Mouse (Mus musculus) B cell, adult 2 months (primary cell): Measurements from ENCODE around the gene Bcdin3d.
A peak's percentile ranks its signal among the peaks of the same experiment; 100 is the strongest.

ENCODE experiments used
- DNase-seq, 2 experiments: peaks; one replicate each; pipeline ENCODE4 v3.0.0; 2022

Bcdin3d gene

DNA sequence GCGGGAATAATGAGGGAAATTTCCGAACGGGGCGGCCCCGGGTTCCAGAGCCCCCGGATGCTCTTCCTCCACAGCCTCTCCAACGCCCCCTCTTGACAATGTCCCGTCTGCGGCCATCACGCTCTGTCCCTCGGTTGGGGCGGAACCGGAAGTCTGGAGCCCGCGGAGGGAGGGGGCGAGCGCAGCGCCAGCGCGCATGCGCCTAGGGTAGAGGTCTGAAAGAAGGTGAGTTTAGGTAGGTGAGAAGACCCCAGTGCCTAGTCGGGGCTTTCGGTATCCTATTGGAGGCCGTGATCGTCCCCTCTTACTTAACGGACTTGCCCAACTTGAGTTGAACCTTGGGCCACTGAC is at the start of gene Bcdin3d:
Bcdin3d (minus strand) TSS at position 155 of the 351 bp plus-strand sequence.
- DNase-seq: peak; percentile 92

DNA sequence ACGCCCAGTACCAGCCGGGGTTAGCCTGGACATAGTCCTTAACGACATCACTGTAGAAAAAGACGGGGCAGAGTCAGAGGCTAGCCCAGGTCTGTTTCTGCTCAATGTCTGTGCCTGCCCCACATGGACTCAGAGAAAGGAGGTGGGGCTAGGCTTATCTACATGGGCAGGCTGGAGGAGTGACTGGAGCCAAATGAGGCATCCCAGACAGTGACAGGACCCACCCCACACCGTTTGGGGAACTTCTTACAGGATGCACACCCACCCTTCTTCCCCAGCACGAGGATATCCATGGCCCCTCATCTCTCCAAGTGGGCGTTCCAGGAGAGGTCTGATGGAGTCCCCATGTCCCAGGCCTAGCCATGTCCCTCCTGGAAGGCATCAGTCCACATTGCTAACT is 45.8 kb upstream of the Bcdin3d start:
- no peak for DNase-seq

DNA sequence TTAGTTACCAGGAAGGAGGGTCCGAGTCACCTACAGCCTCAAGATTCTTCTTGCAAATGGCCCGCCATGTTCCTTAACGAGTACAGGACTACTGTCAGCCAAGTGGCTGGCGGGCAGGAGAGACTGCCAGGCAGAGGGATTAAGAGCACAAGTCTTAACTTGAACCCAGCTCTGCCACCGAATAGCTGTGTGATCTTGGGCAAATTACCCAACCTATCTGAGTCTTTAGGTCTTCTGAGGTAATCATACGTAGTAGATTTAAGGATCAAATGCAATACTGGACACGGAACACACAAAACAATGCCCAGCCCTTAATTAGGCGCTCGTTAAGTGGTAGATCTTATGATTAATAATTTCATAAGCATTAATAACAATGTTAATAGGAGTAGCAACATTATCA is 45.1 kb upstream of the Bcdin3d start:
- no peak for DNase-seq

DNA sequence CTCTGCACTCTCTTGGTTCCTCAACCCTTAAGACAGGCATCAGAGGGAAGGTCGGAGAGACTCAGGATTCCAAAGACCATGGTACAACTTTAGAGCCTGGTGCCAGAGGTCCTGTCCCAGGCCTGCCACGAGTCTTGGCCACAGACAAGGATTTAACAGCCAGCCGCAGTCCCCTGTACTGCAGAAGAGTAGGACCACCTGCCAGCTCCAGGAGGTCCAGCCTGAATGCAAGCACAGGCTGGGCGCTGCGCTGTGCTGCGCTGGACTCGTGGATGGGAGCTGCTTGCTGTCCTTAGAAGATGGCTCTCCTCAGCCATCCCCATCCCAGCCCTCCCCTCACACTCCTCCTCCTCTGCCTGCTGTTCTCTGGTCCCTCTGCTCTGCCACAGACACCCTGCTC is 43.2 kb upstream of the Bcdin3d start:
- DNase-seq: no peak

DNA sequence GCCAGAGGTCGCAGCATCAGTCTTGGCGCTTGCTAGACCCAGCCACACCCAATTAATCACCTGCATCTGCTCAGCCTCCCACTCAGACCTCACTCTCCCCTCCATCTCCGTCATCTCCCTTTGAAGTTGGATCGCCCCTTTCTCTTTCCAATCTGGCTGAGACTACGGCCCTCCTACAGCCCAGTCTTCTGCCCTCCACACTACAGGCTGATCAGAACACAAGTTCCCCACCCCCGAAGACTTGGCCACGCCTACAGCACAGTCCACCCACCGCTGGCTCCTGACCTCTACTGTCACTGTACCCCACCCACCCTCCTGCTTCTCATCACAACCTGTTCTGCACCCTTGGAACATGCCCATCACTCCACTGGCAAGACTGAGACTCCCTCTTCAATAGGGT is 42.2 kb upstream of the Bcdin3d start:
- no peak for DNase-seq

DNA sequence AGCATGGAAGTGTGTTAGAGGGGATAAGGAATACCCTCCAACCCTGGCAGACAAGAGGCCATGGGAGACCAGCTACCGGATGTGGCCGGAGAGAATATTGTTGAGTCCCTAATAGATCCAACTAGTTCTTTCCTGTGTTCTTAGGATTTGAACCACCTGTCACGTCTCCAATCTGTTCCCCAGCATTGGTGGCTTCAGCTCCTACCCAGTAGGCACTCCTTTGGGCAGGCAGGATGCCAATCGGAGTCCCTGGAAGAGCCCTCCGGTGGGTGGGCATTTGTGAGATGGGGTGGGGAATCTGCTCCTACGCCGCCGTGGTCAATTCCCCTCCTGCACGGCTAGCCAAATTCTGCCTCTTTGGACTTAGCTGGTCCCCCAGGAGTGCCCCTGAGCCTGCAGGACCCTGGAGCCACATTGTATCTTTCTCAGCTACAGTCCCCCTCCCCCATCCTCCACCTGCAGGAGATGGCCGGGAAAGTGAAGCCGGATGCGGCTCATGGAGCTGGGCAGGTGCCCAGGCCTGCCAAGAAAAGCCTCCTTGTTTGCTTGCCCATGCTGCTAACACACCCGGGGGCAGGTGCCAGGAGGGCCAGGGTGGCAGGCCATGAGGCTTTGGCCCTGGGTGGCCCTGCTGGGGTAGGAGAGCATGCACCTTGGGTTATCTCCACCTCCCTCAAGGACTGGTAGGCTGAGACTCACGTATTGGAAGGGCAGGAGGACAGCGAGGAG is 37.4 kb upstream of the Bcdin3d start:
- no peak for DNase-seq

DNA sequence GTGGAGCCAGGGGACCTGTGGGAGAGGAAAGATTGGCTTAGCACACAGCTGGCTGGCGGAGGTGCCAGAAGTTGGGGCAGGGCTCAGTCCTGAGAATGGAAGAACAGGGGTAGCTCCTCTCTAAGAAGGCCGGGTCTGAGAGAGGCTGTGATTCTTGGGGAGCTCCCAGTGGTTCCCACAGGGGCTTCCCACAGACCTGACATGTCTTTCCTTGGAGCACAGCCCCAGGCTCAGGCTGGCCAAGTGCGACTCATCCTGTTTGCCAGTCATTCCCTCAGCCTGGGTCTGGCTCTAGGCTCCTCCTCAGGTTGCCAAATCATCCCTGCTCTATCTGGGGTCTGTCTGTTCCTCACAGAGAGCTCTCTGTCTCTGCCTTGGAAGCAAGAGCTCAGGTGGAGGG is 36.1 kb upstream of the Bcdin3d start:
- no peak for DNase-seq

DNA sequence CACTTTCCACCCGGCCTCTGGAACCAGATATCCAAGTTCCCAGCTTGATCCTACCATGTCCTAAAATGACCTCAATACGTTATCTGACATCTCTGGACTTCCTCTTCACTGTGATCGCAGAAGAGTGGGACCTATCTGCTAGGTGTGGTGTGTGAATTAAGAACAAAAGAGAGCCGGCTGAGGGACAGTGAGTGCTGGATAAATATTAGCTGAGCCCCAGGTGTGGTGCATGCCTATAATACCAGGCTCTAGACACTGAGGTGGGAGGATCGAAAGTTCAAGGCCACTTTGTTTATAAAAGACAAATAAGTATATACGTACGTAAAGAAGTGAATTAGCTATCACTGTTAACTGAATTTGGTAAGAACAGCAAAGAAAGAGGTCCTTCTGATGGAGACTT is 35.3 kb upstream of the Bcdin3d start:
- DNase-seq: no peak

DNA sequence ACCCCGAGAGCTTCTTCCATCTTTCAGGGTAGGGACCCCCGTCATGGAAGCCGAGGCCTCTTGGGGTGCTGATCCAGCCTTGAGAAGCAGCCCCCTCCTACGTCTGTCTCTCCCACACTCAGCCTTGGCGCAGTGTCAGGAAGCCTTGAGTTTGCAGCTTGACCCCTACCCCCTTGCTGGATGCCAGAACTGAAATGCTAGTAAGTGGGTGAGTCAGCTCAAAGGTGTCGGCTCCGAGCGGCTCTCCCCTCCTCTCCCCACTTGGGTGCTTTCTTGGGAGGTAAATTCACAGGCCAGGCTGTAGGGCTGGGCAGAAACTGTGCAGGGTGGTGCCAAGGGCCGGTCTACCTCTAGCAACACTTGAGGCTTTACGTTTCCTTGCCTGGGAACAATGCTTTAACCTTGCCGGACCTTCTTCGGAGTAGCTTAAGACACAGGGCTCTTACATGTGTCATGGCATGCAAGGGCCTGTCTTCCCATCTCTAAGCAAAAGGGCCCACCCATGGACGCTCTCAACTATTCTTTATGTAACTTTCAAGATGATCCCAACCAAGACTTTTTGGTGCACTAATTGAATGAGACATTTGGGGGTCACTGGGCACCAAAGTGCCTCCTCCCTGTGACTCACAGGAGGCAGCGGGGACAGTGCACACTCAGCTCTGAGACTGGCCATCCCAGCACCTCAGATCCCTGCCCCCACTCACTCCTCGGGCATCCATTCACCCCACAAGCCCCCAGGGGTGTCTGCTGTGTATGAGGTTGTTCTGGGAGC is 31.0 kb upstream of the Bcdin3d start:
- no peak for DNase-seq

DNA sequence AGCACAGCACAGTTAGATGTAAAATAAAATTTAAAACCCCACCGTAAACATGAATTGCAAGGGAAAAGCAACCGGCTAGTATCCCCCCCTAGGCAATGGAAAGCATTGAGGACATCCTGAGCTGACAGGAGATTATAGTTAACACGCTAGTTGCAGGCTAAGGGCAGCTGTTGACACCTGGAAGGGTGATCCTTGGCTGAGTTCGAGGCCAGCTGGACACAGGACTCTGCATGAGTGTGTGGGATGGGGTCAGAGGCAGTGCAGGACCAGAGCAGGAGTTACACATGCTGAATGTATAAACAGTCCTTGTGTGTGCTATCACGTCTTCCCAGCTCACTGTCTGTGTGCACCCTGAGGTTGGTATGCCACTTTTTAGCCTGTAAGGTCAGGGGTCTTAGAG is 28.7 kb upstream of the Bcdin3d start:
- DNase-seq: no peak

DNA sequence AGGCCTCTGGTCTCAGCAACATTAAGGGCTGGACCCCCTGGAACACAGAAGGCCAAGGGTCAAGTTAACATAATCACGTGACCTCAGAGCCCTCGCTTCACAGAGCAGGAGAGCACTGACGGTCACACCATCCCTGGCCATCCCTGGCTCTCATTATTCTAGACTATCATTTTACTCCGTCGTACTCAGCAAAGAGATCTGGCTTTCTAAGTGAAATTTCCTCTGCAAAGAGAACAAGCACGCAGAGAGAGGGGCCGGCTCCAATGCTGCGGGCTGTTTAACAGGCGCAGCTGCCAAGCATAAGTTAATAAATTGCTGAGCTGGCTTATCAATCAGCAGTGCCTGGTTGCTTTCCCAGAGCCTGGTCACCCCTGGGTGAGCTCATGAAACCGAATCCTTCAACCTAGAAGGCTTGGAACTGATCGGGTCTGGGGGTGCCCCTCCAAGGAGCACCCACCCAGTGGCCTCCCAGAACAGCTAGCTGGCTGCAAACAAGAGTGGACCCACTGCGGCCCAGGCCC is 27.8 kb upstream of the Bcdin3d start:
- no peak for DNase-seq

DNA sequence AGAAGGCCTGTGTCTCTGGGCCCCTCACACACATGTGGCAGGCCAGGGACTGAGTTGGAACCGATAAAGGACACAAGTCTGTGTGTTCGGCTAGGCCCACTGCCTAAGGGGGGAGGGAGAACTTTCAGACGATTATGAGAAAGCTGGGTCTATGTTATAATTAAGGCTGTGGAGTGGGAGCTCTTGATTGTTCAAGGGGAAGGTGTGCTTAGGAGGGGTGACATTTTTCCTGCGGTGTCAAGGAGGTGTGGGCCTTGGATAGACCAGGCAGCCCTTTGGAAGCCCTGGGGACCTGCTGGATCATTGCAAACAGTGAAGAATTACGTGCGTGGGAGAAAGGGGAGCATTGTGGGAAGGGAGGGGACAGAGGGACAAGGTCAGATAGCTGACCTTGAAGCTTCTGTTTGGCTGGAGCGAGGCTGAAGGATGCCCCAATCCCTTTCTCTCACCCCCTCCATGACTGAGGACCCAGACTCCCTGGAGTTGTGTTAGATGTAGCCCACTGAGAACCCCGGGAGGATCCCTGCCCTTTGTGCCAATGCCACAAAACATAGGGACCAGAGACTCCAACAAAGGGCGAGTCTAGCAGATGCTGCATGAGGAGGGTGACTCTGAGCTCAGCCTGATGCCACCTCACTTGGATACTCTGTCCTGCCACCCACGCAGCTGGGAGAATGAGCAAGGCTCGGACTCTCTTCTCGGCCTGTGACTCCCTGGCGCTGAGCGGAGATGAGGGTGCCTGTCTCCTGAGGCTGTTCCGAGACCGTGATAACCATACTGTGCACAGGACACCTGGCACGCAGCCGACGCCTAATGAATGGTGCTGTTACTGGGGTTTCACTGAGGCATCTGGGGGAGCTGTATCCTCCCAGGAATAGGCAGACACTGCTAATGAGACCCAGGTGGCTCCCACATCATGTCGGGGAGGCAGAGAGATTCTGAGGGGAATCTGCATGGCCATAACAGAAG is 27.0 kb upstream of the Bcdin3d start:
- no peak for DNase-seq

DNA sequence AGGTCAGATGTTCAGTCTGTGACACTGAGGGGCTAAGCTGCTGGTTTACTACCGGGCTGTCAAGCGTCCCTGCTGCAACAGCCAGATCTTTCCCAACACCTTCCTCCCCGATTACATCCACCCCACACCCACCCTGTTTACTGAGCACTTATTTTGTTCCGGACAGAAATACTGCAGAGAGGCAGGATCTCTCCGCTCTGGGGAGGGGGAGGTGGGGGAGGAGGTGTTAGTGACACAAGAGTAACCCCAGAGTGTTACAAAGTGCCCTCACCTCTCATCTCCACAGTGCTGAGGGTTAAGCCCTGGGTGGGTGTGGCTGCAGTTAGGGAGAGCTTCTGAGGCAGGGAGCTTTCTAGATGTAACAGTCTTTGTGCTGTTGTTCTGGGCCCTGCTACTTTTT is 25.8 kb upstream of the Bcdin3d start:
- no peak for DNase-seq

DNA sequence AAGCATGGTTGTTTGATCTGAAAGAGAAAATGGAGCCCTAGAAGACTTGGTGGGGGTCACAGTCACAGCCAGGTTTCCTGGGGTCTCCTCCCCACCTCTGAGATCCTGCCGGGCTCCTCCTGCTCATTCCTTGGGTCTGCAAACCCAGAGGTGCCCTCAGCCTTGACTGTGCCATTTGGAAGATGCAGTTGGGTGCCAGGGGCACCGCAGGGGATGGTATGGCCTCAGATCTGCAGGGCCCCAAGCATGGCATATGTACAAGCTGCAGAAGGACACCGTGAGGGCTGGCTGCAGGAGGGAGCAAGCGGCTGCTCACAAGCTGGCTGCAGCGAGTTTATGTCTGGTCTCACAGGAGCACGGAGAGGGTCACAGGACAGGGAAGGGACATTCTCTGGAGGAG is 25.2 kb upstream of the Bcdin3d start:
- DNase-seq: no peak

DNA sequence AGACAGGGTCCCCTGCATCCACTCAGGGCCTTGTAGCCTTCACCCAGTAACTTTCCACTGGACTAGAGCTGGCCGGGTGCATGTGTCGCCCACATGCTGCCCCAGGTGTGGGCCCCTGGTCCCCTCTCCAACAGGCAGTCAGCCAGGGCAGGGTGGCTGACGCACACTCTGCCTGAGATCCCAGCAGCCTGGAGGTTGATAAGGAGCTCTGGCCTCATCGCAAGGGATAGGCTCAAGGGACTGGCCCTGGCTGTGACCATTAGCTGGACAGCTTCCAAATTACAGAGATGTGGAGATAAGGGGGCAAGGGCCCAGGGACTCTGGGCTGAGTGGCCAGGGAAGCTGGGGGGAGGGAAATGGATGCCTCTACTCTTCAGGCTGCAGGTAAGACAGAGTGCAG is 24.3 kb upstream of the Bcdin3d start:
- no peak for DNase-seq

DNA sequence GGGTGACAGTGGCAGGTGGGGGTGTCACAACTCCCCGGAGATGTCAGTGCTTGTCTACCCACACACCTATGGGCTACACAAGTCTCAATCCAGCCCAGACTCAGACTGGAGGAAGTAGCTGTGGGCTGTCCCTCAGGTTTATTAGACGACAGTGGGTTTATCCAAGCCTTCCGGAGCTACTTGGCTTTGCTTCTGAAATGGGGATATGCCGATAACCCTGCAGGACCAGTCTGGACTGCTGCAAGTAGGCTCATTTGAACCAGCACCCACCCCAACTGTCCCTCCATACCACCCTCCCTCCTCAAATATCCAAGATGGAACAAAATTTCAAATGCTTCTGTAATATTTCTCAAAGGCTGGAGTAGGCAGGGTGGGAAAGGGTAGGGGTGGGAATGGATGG is 23.8 kb upstream of the Bcdin3d start:
- no peak for DNase-seq

DNA sequence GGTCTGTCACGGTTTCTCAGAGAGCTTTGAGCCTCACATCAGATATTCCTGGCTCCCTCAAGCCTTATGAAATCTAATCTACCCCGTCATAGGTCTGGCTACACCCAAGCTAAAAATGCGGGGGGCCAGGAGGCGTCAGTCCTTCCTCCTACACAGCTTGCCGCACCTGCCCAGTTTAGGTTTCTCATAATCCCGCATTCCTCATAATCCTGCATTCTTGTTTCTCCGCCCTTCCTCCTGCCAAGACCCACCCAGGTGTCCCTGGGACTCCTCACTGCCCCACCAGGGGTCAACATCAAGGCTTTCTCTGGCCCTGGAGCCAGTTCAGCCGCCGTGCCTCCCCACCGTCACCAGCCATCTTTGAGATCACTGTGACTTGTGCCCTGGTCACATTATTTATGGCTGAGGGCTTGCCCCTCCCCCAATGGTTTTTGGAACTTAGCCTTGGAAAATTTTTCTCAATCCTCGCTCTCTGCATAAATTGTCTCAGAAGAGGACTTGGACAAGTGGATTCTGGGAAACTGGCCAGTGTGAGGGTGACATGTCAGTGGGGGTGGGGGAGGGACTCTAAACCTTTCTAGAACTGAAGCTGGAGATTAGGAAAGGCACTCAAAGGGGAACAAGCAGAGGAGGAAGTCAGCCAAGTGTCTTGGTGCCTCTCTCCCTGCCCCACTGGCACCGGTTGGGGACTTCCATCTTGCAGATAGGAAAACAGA is 23.2 kb upstream of the Bcdin3d start:
- no peak for DNase-seq

DNA sequence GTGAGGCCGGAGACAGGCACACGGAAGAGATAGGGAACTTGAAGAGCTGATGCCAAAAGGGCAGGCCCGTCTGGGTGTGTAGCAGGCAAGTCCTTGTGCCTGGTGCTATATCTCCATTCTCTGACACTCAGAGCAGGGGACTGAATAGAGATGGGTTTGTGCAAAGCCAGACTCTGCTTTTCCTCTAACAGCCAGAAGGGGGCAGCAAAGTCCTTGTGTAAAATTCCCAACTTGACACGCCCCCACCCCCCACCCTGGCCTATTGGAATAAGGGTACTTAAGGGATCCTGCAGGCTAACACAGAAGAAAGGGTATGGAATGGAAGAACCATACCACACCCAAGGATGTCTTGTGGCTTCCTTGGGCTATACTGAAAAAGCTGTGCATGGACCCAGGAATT is 22.5 kb upstream of the Bcdin3d start:
- peak; percentile 26 to 43 for DNase-seq

DNA sequence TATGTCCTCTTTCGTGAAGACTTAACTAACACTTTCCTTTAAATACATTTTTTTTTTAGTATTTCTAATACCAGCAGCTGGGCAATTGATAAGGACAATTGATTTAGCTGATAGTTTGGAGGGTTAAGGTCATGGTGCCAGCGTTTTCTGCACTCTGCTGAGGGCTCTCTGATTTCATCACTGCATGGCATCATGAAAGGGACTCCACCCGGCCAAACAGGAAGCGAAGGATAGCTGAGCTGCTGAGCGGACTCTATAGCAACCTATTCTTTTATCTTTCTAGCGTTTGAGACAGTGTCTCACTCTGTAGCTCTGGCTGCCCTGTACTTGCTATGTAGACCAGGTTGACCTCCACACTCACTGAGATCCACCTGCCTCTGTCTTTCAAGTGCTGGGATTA is 10.2 kb upstream of the Bcdin3d start:
- DNase-seq: no peak

DNA sequence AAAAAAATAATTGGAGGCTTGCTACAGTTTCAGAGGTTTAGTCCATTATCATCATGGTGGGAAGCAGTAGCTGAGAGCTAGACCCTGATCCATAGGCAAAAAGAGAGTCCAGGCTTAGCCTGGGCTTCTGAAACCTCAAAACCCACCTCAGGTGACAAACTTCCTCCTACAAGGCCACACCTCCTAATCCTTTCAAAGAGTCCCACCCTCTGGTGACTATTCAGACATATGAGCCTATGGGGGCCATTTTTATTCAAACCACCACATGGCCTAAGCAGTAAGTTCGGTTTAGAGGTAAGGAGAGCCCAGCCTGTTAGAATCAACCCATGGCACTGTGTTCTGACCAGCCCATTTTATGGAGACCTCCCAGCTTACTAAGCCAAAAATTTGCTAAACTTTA is 1.3 kb upstream of the Bcdin3d start:
- peak in 1 of 2 experiments; percentile 19 for DNase-seq

DNA sequence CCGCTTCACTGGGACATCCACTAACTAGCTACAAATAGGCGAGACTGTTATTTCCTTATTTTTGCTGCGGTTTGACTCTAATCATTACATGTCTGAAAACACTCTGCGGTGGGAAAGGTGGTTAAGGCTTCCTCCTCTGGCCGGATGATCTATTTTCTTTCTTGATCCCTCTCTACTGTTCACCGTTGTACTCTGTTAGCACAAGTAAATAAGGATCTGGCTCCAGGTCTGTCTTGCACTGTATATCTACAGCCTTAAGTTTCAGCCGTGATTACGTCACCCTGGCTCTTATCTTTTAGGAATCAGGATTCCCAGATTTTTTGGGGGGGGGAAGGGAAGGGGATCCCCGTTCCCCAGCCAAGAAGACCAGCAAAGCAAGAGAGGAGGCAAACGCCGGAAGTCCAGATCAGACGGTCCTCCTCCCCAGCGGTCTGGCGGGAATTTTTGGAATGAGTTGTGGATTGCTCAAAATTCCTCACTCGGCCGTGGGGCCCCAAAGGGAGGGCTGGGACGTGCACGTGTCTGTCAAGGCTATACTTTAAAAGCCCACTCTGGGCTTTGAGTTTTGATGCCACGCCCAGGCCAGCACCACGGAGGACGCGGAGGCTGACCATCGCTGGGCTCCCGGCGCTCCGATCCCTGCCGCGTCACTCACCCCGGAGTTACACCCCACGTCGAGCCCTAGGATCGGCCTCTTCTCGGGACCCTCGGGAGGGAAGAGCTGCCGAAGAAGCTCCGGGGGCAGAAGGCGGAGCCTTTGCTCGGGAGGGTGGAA is 542 bp downstream of the Bcdin3d start:
- peak; percentile 31 to 35 for DNase-seq

DNA sequence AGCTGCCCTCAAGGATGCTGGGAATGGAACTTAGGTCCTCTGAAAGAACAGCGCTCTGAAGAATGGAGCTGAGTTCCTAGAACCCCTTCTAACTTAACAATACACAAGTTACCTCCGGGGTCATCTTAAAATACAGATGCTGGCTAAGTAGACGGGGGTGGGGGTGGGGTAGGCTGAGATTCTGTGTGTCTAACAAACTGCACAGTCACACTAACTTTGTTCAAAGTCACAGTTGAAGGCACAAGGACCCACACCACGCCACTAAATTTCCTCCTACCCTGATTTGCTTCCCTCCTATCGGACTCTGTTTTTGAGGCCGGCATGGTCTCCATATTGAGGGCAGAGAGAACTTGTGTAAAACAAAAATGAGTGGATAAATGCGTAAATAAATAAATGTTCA is 1.6 kb downstream of the Bcdin3d start:
- DNase-seq: no peak
